Mouse (Mus musculus): ENCODE data around the gene Tecpr2. TPM values are rescaled to one million over a fixed set of nuclear protein-coding genes. Genes with fewer than 3 reads are reported as not detected.

The Tecpr2 gene
- polyA plus RNA-seq, 1 experiment from 2014 or later = 3.7 TPM

DNA sequence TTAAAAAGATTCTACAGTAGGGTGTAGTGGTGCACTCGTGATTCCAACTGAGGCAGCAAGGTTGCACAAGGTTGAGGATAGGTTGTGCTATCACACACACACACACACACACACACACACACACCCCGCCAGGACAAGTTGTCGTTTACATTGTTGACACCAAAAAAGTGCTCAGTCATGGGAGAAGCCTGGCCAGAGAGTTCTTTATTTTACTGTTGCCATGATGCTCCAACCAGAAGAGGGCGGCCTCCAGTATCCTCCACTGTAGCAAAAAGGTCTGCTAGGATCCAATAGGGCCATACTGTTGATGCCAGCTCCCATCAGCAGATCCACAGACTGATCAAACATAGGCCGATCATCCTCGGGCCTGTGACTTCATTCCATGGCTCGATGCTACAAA, 62.2 kb downstream of the Tecpr2 start:
- no peaks in the 10 kb centered on the region for H3K27me3 ChIP-seq (ENCODE audit: control insufficient read depth, insufficient read depth, low read depth, low read length)
- no peak overlapping the region for H3K9ac ChIP-seq (ENCODE audit: low read length)
- H3K4me1 ChIP-seq (replicated peaks; ENCODE audit: control insufficient read depth, insufficient read depth, low read length) = no peaks in the 10 kb centered on the region
- no peak overlapping the region for H3K27ac ChIP-seq (ENCODE audit: low read length)
- peaks cover 6% of the 10 kb centered on the region for H3K36me3 ChIP-seq (ENCODE audit: control insufficient read depth, insufficient read depth, low read length)
- no peak overlapping the region for H3K4me3 ChIP-seq (ENCODE audit: low read length)
- H3K4me2 ChIP-seq (ENCODE audit: low read depth, low read length) = no peak overlapping the region
- ATAC-seq (ENCODE audit: low read depth) = no peak
- 75% methylated on average over 7 of the region's 7 CpGs for WGBS
- H3K9me3 ChIP-seq (ENCODE audit: control insufficient read depth, low read length) = no peaks in the 10 kb centered on the region

DNA sequence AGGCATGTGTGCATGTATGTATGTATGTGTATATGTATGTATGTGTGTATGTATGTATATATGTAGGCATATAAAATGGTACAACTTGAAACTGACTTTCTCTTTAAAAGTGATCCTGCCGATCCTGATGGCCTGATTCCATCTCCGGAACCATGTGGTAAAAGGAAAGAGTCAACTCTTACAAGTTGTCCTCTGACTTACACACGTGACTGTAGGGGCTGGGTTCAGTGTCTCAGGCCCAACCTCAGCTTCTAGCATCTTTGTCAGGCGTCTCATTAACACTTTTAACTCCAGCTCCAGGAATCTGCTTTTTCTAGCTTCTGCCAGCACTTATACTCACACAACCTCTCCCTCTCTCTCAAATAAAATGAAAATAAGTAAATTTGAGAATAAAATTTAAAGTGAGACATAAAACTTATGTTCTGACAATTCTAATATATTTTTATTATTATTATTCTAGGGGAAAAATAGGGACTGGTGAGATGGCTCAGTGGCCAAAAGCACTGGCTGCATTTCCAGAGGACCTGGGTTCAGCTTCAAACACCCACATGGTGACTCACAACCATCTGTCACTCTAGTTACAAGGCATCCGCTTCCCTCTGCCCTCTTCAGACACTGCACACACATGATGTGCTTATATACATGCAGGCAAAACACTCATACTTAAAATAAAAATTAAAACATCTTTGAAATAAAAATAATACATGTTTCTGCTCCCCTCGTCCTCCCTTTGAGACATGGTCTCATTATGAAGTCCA, 63.7 kb downstream of the Tecpr2 start:
- no peak for ATAC-seq (ENCODE audit: low read depth)
- H3K4me2 ChIP-seq (ENCODE audit: low read depth, low read length) = no peak overlapping the region
- H3K36me3 ChIP-seq (ENCODE audit: control insufficient read depth, insufficient read depth, low read length) = peaks cover 9% of the 10 kb centered on the region; the same call in 1 of the 2 replicates
- 79% methylated on average over 6 of the region's 6 CpGs for WGBS
- no peaks in the 10 kb centered on the region for H3K9me3 ChIP-seq (ENCODE audit: control insufficient read depth, low read length)
- H3K4me1 ChIP-seq (replicated peaks; ENCODE audit: control insufficient read depth, insufficient read depth, low read length) = no peaks in the 10 kb centered on the region
- H3K4me3 ChIP-seq (ENCODE audit: low read length) = no peak overlapping the region
- H3K27me3 ChIP-seq (ENCODE audit: control insufficient read depth, insufficient read depth, low read depth, low read length) = no peaks in the 10 kb centered on the region
- H3K27ac ChIP-seq (ENCODE audit: low read length) = no peak overlapping the region
- H3K9ac ChIP-seq (ENCODE audit: low read length) = no peak overlapping the region

DNA sequence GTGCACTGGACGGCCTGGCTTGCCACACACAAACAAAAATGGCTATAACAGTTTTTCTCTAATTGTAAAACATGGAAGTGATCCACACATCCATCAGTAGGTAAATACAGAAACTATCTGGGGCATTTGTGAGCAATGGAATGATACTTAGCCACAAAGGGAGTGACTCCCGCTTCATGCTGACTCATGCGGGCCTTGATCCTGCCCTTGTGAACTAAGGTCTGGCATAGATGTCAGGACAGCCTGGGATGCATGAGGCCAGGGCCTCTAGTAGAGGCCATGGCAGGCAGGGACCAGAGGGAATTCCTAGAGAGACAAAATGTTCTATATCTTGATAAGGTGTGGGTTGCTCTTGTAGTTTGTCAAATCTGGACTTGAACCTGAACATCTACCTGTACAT, 64.4 kb downstream of the Tecpr2 start:
- WGBS = 88% methylated on average over 3 of the region's 3 CpGs
- no peak overlapping the region for H3K27ac ChIP-seq (ENCODE audit: low read length)
- no peak for ATAC-seq (ENCODE audit: low read depth)
- H3K36me3 ChIP-seq (ENCODE audit: control insufficient read depth, insufficient read depth, low read length) = peaks cover 7% of the 10 kb centered on the region; the same call in 1 of the 2 replicates
- H3K4me1 ChIP-seq (replicated peaks; ENCODE audit: control insufficient read depth, insufficient read depth, low read length) = no peaks in the 10 kb centered on the region
- no peak overlapping the region for H3K4me3 ChIP-seq (ENCODE audit: low read length)
- no peak overlapping the region for H3K4me2 ChIP-seq (ENCODE audit: low read depth, low read length)
- H3K27me3 ChIP-seq (ENCODE audit: control insufficient read depth, insufficient read depth, low read depth, low read length) = no peaks in the 10 kb centered on the region
- H3K9me3 ChIP-seq (ENCODE audit: control insufficient read depth, low read length) = no peaks in the 10 kb centered on the region
- H3K9ac ChIP-seq (ENCODE audit: low read length) = no peak overlapping the region

DNA sequence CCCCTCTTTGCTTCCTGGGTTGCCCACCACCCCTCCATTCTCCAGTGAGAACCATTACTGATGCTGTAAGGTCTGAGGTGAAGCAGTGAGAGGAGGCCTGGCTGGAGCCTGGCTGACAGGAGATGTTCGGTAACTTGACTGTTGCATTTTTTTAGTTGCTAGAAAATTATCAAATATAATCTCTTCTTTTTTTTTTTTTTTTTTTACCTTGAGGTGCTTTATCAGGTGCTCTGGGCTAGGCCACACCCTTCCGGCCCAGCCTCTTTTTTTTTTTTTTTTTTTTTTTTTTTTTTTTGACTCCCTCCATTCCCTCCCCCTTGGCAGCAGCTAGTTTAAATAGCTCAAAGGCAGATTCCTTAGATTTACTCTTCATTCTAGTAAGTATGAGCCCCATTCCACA, 64.8 kb downstream of the Tecpr2 start:
- peaks cover 7% of the 10 kb centered on the region; the same call in 1 of the 2 replicates for H3K36me3 ChIP-seq (ENCODE audit: control insufficient read depth, insufficient read depth, low read length)
- H3K4me1 ChIP-seq (replicated peaks; ENCODE audit: control insufficient read depth, insufficient read depth, low read length) = no peaks in the 10 kb centered on the region
- H3K4me3 ChIP-seq (ENCODE audit: low read length) = no peak overlapping the region
- H3K4me2 ChIP-seq (ENCODE audit: low read depth, low read length) = no peak overlapping the region
- no peaks in the 10 kb centered on the region for H3K27me3 ChIP-seq (ENCODE audit: control insufficient read depth, insufficient read depth, low read depth, low read length)
- H3K9ac ChIP-seq (ENCODE audit: low read length) = no peak overlapping the region
- H3K9me3 ChIP-seq (ENCODE audit: control insufficient read depth, low read length) = no peaks in the 10 kb centered on the region
- 79% methylated on average over 2 of the region's 2 CpGs for WGBS
- no peak for ATAC-seq (ENCODE audit: low read depth)
- H3K27ac ChIP-seq (ENCODE audit: low read length) = no peak overlapping the region

DNA sequence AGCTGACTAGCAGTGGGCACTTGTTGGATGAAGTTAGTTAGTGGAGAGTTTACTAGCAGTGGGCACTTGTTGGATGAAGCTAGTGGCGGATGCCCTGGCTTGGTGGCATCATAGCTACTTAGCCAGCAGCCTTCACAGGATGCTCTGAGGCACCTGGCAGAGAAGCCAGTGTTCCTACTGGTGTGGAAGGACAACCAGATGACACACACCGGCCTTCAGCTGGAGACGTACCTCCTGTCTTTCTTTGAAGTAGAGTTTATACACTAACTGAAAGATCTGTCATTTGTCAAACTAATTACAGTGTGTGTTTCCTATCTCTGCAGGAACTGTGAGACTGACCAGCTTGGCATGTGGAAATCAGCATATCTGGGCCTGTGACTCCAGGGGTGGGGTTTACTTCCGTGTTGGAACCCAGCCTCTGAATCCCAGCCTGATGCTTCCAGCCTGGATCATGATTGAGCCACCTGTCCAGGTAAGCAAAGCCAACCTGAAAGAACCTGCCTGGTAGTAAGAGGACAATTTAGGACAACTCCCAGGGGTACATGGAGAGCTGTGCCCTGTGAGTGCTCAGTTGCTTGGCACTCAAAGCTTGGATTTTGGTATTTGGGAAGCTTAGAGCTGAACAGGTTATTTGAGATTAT, 65.4 kb downstream of the Tecpr2 start:
- Histone ChIP-seq H3K27ac (ENCODE audit: low read length) (no peak overlapping the region), H3K27me3 (ENCODE audit: control insufficient read depth, insufficient read depth, low read depth, low read length) (no peaks in the 10 kb centered on the region), H3K4me3 (ENCODE audit: low read length) (no peak overlapping the region), H3K9me3 (ENCODE audit: control insufficient read depth, low read length) (no peaks in the 10 kb centered on the region), H3K36me3 (ENCODE audit: control insufficient read depth, insufficient read depth, low read length) (peaks cover 7% of the 10 kb centered on the region; the same call in 1 of the 2 replicates), H3K4me2 (ENCODE audit: low read depth, low read length) (no peak overlapping the region), H3K4me1 (replicated peaks; ENCODE audit: control insufficient read depth, insufficient read depth, low read length) (no peaks in the 10 kb centered on the region), H3K9ac (ENCODE audit: low read length) (no peak overlapping the region)
- WGBS = 63% methylated on average over 4 of the region's 4 CpGs
- ATAC-seq (ENCODE audit: low read depth) = no peak

DNA sequence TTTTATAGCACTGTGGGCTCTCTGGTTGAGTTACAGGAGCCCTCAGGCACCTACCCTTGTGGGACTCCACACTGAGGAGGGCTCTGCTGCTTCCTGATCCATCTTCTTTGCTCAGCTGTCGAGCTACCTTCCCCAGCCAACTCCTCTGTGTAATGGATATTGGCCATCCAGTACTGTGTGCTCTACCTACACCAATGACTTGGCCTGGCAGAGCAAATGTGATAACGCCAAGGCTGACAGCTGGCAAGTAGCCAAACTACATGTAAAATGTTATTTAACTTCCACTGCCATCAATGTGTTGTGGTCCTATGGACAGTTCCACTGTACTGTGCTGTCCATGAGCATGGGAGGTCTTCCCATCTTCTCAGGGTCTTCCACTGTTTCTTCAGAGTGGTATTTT, 72.9 kb downstream of the Tecpr2 start:
- no peak for ATAC-seq (ENCODE audit: low read depth)
- no peak overlapping the region for H3K9ac ChIP-seq (ENCODE audit: low read length)
- WGBS = 57% methylated on average over 2 of the region's 2 CpGs

DNA sequence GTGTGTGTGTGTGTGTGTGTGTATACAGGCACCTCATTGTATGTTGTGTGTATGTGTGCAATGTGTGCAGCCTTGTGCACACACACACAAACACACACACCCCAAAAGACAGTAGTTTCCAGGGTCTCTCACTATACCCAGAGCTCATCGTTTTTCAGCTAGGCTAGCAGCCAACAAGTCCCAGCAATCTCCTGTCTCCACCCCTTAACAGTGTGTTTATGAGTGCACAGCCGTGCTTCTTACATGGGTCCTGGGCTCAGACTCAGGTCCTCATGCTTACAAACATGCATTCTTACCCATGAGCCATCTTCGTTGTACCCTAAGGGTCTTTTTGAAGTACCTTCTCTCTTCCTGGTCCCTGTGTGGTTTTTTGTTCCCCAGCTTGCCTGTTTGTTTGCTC, 76.4 kb downstream of the Tecpr2 start:
- ATAC-seq (ENCODE audit: low read depth) = no peak
- Histone ChIP-seq H3K4me1 (replicated peaks; ENCODE audit: control insufficient read depth, insufficient read depth, low read length) (no peaks in the 10 kb centered on the region), H3K4me3 (ENCODE audit: low read length) (no peak overlapping the region), H3K27ac (ENCODE audit: low read length) (no peak overlapping the region), H3K9me3 (ENCODE audit: control insufficient read depth, low read length) (no peaks in the 10 kb centered on the region), H3K27me3 (ENCODE audit: control insufficient read depth, insufficient read depth, low read depth, low read length) (no peaks in the 10 kb centered on the region), H3K9ac (ENCODE audit: low read length) (no peak overlapping the region), H3K36me3 (ENCODE audit: control insufficient read depth, insufficient read depth, low read length) (peaks cover 6% of the 10 kb centered on the region), H3K4me2 (ENCODE audit: low read depth, low read length) (no peak overlapping the region)
- 39% methylated on average over 3 of the region's 3 CpGs for WGBS

More for the DNA sequence above, 72.9 kb downstream of the Tecpr2 start:
- no peaks in the 10 kb centered on the region for H3K36me3 ChIP-seq (ENCODE audit: control insufficient read depth, insufficient read depth, low read length)
- H3K27ac ChIP-seq (ENCODE audit: low read length) = no peak overlapping the region
- no peaks in the 10 kb centered on the region for H3K27me3 ChIP-seq (ENCODE audit: control insufficient read depth, insufficient read depth, low read depth, low read length)
- H3K4me3 ChIP-seq (ENCODE audit: low read length) = no peak overlapping the region
- H3K4me2 ChIP-seq (ENCODE audit: low read depth, low read length) = no peak overlapping the region
- H3K9me3 ChIP-seq (ENCODE audit: control insufficient read depth, low read length) = no peaks in the 10 kb centered on the region
- H3K4me1 ChIP-seq (replicated peaks; ENCODE audit: control insufficient read depth, insufficient read depth, low read length) = no peaks in the 10 kb centered on the region

DNA sequence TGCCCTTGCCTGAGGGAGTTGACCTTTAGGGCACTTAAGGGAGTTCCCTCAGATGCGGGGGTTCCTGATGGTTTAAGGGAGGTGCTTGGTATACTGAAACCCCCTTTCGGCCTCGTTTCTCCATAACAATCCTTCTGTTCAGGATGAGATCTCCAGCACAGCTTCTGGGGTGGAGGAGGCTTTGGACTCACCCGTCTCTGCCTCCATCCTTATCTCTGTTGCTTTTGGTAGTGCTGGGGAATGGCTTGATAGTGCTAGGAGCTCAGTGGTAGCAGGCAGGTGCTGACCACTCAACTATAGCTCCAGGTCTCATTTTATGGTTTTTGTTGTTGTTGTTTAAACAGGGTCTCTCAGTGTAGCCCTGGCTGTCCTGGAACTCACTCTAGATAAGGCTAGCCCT, 77.0 kb downstream of the Tecpr2 start:
- Histone ChIP-seq H3K4me1 (replicated peaks; ENCODE audit: control insufficient read depth, insufficient read depth, low read length) (no peaks in the 10 kb centered on the region), H3K27me3 (ENCODE audit: control insufficient read depth, insufficient read depth, low read depth, low read length) (no peaks in the 10 kb centered on the region), H3K9me3 (ENCODE audit: control insufficient read depth, low read length) (no peaks in the 10 kb centered on the region), H3K27ac (ENCODE audit: low read length) (no peak overlapping the region), H3K36me3 (ENCODE audit: control insufficient read depth, insufficient read depth, low read length) (peaks cover 6% of the 10 kb centered on the region), H3K9ac (ENCODE audit: low read length) (no peak overlapping the region), H3K4me3 (ENCODE audit: low read length) (no peak overlapping the region), H3K4me2 (ENCODE audit: low read depth, low read length) (no peak overlapping the region)
- WGBS = 70% methylated on average over 4 of the region's 4 CpGs
- ATAC-seq (ENCODE audit: low read depth) = no peak

DNA sequence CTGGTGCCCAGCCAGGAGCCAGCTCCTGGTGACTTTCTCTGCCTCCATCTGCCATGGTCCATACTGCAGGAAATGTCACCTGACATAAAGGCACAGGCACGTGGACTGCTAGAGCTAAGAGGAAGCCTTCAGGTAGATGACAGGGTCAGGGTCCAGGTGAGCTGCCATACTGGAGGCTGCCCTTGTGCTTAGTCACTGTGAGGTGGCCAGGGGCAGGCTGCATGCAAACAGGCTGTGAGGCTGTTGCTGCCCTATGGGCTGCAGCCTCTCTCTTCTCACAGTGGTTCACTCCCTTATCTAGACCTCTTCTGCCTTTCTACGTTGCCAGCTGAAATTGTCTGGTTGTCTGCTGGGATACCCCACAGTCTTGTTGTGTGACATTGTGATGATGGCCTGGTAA, 78.1 kb downstream of the Tecpr2 start:
- Histone ChIP-seq H3K9ac (ENCODE audit: low read length) (no peak overlapping the region), H3K4me2 (ENCODE audit: low read depth, low read length) (no peak overlapping the region), H3K27ac (ENCODE audit: low read length) (no peak overlapping the region), H3K36me3 (ENCODE audit: control insufficient read depth, insufficient read depth, low read length) (peaks cover 6% of the 10 kb centered on the region), H3K4me1 (replicated peaks; ENCODE audit: control insufficient read depth, insufficient read depth, low read length) (no peaks in the 10 kb centered on the region), H3K9me3 (ENCODE audit: control insufficient read depth, low read length) (no peaks in the 10 kb centered on the region), H3K4me3 (ENCODE audit: low read length) (no peak overlapping the region), H3K27me3 (ENCODE audit: control insufficient read depth, insufficient read depth, low read depth, low read length) (no peaks in the 10 kb centered on the region)
- WGBS = 85% methylated on average over 2 of the region's 2 CpGs
- ATAC-seq (ENCODE audit: low read depth) = no peak
